Mouse (Mus musculus): ENCODE data around the gene Dnal4. TPM values are rescaled to one million over a fixed set of nuclear protein-coding genes. Genes with fewer than 3 reads are reported as not detected.
A peak's percentile ranks its signal among the peaks of the same experiment; 100 is the strongest.

Dnal4 gene
- total RNA-seq, 4 experiments from 2014 or later = 22.0 to 27.1 (median 23.5) TPM

GRCm38 (mm10) chr15:79763001-79763400, 14.6 kb downstream of the Dnal4 start:
- DNase-seq = no peak

DNA sequence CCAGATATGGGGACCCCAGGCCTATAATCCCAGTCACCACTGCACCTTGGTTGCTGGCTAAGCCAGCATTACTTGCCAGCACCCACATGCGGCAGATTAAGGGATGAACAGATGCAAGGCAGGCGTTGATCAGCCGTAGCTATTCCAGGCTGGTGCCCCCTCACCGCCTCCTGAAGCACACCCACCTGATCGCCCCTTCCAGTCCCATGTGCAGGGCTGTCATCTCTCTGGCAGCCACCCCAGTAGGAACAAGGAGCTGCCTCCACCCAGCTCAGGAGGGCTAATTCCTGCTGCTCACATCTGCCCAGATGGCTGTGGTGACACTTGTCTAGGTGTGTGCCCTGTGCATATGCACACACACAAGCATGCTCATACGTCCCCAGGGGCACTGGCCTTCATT, 16.7 kb downstream of the Dnal4 start:
- no peak for DNase-seq

DNA sequence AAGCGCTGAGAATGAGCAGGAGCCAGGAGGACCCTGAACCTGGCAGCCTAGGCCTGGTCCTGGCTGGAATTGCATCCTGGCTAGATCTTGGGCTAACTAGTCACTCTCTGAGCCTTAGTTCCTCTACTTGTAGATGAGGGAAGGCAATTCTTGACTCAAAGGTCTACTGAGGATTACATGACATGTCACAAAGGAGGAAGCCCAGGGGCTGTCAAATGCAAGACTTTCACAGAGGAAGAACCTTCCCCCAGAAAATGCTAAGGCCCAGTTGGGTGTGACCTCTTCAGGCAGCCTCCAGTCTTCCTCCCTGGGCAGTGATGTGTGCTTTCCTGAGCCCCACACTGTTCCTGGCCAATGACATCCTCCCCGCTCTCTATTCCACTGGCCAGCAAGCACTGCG, 20.5 kb downstream of the Dnal4 start:
- no peak for DNase-seq

DNA sequence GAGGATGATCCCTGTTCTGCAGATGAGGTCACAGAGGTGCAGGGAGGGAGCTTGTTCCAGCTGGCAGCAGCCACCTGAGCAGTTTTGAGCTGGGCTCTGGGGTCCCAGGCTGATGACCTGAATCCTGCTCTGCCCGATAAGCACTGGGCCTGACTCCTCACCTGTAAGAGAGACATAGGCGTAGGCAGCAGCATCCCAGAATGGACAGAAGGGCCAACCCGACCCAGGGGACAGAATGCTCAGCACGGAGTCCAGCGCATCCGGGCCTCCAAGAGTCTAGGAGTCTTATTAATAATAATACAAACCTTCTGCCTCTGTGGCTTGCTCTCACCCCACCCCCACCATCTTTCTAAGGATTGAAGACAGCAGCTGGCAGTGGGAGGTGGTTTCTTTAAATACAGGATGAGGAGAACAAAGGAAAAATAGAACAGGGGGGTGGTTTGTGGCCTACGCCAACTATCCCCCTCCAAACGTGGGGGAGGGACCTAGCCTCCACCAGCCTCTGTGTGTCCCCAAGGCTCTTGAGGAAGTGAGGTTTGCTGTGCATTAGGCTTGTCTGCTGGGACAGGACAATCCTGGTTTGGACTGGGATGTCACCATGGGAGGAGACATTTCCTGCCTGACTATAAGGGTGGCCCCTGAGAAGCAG, 21.5 kb downstream of the Dnal4 start:
- DNase-seq = no peak

DNA sequence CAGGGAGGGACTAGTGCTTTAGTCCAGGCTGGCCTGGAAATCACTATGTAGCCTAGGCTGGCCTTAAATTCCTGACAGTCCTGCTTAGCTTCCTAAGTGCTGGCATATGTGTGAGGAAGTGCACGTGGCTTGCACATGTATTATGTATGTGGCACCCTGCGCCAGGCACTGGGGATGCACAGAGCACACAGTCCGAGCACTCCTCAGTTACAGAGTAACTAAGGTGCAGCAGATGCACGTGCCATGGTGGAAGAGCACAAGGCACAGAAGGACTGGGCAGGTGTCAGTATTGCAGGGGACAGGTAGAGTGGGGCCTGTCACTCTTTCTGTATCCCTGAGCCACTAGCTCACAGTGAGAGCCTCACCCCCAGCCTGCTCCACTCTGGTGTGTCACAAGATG, 22.5 kb downstream of the Dnal4 start:
- DNase-seq = no peak

DNA sequence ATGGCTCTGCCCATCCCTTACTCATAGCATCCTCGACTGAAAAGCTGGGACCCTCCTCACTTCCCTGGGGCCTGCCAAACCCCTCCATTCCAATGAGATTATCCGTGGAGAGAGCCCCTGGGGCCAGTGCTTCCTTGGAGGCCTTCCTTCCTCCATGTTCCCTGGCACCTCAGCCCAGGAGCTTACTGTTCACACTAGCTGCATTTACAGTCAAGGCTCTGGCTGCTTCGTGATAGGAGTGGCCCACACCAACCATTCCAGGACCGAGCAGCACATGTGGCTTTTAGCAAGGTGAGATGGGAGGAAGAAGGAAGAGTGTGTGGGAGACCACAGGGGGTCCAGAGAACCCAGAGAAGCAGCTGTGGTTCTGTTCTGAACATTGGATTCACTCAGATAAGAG, 23.8 kb downstream of the Dnal4 start:
- DNase-seq = no peak

GRCm38 (mm10) chr15:79753420-79753752, 24.3 kb downstream of the Dnal4 start:
- no peak for DNase-seq

DNA sequence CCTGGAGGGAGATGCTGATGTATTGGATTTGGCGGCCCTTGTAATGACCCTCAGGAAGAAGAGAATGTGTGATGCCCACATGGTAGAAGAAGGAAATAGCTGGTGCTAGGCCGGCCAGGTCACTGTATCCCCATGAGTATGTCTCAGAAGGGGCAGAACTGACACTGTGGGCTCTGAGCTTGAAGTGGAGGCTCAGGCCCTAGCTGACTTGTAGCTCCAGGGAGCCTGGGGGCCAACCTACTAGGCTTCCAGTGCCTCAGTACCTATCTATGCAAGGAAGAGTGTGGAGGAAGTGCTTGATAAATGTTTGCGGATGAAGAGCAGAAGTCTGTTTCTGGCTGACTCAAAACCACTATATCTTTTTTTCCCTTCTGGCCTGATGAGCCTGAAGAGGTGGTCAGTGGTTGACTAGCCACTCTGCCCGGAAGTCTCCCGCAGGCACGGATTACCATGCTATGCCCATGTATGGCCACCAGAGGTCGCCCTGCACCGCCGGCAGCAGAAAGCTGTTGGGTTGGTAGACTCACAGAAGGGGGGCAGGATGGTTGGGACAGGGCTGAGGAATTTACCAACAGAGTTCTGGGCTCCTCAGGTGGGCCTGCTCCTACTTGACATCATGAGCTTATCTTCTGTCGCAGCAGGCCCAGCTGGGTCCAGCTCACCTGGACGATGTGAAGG, 24.8 kb downstream of the Dnal4 start:
- no peak for DNase-seq

DNA sequence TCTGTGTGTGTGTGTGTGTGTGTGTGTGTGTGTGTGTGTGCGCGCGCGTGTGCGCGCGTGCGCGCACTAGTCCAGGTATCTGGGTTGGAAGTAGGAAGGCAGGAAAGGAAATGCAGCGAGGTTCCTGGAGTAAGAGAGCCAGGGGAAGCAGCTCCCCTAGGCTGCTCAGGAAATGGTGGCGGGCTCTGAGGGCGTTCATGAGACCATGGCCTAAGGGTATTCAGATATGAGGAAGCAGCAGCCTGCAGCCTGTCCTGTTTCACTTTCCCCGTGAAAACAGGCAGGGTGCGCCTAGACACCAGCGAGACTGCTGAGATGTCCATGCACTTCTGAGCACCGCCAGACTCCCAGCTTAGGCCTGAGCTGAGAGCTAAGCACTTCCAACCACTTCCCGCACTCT, 25.9 kb downstream of the Dnal4 start:
- no peak for DNase-seq

DNA sequence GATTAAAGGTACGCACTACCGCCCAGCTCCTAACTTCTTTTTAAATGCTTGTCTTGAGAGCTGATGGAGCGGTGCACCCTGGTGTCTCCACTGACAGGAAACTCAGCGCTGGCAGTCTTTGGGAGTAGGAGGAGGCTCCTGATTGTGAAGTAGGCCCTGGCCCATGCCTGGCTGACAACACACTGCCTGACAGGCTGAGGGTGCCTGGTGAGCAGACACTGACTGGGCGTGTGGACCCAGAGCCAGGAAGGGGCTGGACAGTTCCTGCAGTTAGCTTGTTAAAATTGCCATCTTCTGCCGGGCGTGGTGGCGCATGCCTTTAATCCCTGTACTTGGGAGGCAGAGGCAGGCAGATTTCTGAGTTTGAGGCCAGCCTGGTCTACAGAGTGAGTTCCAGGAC, 27.4 kb downstream of the Dnal4 start:
- DNase-seq = no peak

DNA sequence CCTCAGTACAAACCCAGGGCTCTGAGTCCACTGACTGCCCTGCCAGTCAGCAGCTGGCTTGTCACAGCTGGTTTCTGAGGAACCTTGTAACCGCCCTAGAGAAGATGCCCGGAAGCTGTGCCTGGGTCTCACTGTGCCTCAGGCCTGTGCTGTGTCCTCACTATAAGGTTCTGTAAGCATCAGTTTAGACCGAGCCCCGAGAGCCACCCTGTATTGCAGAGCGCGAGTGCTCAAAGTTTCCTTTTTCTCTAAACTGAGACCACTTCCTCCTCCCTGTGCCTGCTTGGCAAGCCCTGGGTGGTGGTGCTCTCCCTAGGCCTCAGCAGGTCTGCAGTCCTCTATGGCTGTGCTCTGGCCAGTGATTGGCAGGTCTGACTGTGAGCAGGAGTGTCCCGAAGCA, 28.5 kb downstream of the Dnal4 start:
- DNase-seq = no peak

DNA sequence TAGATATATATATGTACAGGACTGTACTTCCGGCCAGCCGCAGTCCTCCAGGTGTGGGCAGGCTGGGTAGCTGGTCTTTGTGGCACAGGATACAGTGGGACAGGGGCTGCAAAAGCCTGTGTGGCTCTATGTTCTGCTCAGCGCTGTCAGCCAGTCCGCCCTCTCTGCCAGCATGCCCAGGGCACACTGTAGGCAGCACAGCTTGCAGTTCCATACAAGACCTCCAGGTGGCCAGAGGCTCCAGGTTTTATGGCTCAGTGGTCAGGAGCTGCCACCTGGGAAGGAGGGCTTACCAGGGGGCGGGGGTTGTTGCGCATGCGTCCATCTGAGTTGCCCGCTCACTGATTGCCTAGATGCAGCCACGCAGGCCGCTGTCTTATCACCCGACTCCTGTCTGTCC, 29.7 kb downstream of the Dnal4 start:
- no peak for DNase-seq

DNA sequence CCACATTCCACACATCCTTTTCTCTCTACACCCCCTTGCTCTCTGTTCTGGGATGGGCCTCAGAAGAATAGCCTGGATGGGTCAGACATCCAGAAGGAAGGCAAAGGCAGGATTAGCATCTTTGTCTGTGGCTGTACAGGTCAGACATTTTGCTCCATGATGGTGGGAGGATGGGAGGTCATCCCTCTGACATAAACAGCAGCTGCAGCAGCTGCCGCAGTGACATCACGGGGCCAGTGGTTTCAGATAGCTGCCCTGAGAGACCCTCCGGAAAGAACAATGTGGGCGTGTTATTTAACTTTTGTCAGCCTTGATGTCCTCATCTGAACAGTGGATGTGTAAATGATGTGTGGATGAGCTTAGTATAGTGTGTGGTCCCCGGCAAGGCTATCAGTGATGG, 31.8 kb downstream of the Dnal4 start:
- no peak for DNase-seq

DNA sequence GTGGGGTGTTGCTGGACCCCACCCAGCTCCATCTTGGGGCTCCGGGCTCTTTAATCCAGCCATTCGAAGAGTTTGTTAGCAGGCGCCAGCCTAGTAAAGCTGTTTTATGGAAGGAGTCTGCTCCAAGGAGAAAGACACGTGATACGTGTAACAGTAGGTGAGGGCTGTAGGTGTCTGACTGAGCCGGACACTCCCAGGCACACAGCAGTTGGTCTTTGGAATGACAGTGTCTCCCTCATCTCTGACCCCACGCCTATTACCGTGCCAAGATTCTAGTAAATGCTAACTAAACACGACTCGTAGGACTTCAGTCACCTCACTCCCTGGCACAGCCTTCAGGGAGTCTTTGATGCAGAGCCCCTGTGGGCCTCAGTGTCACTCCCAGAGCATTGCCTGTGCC, 32.3 kb downstream of the Dnal4 start:
- no peak for DNase-seq

DNA sequence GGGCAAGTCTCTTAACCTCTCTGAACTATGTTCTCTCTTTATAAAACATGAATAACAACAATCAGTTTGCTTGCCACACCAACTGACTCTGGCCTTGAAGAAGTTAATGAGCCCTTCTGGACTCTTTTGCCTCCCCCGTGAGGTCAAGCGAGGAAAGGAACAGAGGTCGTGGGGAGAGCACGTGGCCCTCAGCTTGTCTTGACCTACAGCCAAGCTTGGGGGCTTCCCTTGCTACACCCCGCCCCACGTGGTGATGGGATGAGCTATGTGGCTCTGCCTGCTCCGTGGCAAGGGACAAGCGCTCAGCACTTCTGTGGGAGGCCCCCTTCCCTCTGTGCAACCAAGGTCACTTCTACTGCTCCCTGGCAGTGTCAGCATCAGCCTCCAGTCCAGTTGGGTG, 32.9 kb downstream of the Dnal4 start:
- DNase-seq = no peak

DNA sequence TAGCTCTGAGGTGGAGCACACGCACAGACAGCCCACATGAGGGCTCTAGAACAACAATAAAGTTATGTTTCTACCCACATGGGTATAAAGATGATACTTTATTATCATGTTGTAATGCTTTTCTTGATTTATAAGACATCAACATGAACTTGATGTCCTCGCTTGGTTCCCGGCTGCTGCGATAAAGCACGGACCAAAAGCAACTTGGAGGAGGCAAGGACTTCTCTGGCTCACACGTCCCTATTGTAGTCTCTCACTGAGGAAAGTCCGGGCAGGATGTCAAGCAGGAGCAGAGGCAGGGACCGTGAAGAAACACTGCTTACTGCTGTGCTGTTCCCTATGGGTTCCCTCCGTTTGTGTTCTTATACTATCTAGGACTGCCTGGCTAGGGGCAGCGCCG, 33.6 kb downstream of the Dnal4 start:
- DNase-seq = no peak

GRCm38 (mm10) chr15:79742706-79743023, 35.0 kb downstream of the Dnal4 start:
- no peak for DNase-seq

- peak; percentile 83 for DNase-seq
Observed at GRCm38 (mm10) chr15:79741921-79742705, 35.5 kb downstream of the Dnal4 start, which contains the start of gene Sun2. Gene Sun2, minus strand, starts transcription at chr15:79742536.

DNA sequence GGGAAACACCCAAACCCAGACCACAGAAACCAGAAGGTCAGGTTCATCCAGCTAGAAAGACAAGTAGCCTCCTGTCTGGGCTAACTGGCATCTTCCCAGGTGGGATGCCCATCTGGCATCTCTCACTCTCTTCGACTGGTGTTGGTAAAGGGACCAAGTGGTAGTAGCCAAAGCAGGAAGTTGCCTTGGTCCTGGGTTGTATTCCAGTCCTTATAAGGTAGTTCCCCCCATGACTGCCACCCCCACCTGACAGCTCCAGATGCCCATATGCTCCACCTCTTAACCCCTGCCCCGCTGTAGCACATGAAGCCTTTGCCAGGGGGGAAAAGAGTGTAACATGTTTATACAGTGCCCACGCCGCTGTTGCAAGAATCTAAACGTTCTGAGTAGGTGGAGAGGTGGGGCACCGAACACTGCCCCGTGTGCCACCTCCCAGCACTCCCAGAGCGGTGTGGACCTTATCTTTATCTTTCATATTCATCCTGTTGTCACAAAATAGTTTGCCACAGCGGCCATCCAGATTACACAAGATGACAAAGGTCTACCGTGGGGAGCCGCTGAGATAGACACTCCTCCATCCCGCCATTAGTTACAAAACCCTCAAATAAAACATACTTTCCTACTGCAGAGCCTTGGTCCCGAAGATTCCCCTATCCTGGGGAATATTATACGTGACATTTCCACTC, 36.3 kb downstream of the Dnal4 start:
- no peak for DNase-seq

- no peak for DNase-seq
Observed at GRCm38 (mm10) chr15:79740739-79741138, 36.9 kb downstream of the Dnal4 start.

- no peak for DNase-seq
Observed at GRCm38 (mm10) chr15:79734311-79734710, 43.3 kb downstream of the Dnal4 start.

DNA sequence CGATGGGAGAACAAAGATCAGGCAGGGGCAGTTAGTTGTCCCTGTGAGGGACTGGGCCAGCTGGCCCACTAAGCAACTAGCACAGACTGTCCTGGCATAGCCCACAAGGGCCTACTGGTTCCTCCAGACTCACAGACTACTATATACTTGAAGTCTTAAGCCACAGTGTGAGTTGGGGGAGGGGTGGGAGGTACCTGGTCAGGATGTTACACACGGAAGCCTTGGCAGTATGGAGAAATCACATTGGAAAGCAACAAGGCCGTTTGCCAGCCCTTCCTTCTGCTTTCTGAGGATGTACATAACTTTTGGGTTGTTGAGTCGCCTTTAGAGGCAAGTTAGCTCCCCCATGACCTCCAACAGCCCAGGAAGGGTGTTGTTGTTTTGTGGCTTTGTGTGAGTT, 44.0 kb downstream of the Dnal4 start:
- DNase-seq = no peak

- no peak for DNase-seq
Observed at GRCm38 (mm10) chr15:79733192-79733591, 44.5 kb downstream of the Dnal4 start.
